Mouse (Mus musculus) liver, adult (tissue): ENCODE results near the gene Pcsk5.

Experiments
- GATA4 ChIP-seq: IDR thresholded peaks from 2 replicates; pipeline ENCODE4 v1.6.1; 2014; ENCODE audit warnings: mild to moderate bottlenecking, low read length; ENCODE audit not compliant: insufficient replicate concordance

Pcsk5 gene

DNA sequence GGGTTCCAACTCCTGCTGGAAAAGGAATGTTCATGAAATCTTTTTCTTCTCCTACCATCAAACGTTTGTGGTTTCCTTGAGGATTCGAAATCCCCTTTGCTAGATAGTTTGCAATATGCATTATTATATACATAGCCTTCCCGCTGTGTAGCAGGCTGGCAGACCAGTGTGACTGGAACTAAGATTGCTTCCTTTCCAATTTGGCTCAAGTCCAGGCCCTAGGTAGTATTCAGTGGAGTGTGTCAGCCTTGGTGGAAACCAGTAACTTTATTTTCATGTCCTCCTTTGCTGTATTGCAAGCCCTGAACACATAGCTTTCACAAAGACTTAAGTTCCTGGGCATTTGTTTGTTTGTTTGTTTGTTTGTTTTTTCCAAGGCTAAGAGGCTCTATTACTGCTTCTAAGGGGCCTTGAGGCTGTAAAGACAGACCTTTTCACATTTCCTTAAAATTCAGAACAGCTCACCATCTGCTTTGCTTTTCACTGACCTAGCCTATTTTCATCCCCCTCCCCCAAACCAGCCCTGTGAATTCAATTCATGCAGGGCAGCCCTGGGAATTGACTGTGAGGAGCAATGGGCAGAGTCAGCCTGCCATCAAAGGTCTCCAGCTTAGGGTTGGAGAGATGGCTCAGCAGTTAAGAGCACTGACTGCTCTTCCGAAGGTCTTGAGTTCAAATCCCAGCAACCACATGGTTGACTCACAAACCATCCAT, 397.8 kb downstream of the Pcsk5 start:
- no peak for TF ChIP-seq GATA4

GRCm38 (mm10) chr19:17436651-17437050, 400.8 kb downstream of the Pcsk5 start:
- no peak for TF ChIP-seq GATA4

DNA sequence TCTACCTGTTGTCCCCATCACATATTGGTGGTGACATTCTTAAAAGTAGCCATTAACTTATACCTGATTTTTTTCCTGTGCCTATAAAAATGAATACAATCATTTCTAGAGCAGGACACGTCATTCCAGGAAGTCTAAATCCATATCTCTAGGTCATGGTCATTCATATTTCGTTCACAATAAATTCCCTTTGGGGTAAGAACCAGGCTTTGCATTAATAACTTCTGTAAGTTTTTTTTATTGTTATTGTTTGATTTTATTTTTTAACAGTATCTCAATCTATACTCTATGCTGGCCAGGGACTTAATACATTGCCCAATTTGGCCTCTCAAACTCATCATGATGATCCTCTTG, 408.9 kb downstream of the Pcsk5 start:
- no peak for TF ChIP-seq GATA4

- TF ChIP-seq GATA4: no peak
These were observed 409.4 kb downstream of the Pcsk5 start for GRCm38 (mm10) chr19:17427824-17428560.

GRCm38 (mm10) chr19:17423306-17423705, 414.1 kb downstream of the Pcsk5 start:
- TF ChIP-seq GATA4: peak; percentile 84; the same call in 1 of the 2 replicates

GRCm38 (mm10) chr19:17417855-17418254, 419.6 kb downstream of the Pcsk5 start:
- TF ChIP-seq GATA4: no peak

- TF ChIP-seq GATA4: no peak
These were observed 424.4 kb downstream of the Pcsk5 start for GRCm38 (mm10) chr19:17412915-17413459.

DNA sequence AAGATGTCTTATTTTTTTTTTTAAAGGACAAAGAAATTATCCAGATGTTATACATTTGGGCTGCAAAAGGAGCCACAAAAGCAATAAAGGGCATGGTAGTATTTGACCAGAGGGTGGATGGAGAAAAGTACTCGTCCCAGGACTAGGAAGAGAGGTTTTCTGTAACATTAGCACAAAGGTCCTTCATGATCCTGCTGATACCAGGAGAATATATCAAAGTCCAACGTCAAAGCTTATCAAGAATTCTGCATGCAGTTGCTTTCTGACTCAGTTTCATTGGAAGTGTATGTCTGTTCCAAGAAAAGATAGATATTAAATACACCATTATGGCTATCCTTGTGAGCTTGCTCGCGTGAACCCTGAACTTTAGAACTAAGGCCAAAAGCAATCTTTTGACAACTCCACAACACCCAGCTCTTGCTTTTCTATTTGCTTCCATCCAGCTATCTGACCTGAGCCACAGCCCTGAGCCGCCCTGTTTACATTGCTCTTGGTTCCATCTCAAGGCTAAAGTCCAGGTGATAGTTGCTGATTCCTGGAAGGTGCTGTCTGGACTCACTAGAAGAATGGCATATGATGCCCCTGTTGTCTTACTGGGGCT, 426.9 kb downstream of the Pcsk5 start:
- peak; percentile 41; the same call in 1 of the 2 replicates for TF ChIP-seq GATA4

DNA sequence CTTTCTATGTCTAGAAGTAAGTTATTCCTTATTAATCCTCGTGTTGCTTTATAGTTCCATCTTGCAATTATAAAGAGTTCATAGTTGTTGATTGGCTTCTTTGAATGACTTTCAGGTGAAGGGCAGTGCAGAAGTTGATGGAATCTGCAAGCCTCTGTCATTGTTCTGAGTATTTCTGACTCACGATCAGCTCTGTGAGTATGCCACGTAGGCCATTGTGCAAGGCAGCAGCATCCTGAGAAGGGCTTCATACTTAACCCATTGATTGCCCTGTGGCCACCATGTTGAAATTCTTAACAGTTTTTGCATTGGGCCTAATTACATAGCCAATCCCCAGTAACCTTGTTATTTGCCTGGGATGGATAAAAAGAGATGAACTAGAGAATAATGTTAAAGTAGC, 428.1 kb downstream of the Pcsk5 start:
- no peak for TF ChIP-seq GATA4

DNA sequence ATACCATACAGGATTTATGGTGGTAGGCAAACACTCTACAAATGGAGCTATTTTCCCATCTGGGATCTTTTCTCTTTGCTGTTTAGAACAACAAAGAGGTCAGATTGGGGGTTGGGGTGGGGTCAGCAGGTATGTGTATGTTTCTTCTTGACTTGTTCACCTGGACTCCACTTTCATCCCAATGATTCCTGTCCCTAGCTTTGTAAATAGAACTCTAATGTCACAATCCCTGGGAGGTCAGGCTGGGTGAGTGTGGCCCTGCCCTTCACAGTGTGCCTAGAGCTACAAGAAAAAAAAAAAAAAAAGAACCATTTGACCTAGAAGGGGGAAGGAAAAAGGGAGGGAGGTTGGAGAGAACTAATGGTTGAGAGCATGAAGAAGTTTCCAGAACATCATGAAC, 428.8 kb downstream of the Pcsk5 start:
- no peak for TF ChIP-seq GATA4

DNA sequence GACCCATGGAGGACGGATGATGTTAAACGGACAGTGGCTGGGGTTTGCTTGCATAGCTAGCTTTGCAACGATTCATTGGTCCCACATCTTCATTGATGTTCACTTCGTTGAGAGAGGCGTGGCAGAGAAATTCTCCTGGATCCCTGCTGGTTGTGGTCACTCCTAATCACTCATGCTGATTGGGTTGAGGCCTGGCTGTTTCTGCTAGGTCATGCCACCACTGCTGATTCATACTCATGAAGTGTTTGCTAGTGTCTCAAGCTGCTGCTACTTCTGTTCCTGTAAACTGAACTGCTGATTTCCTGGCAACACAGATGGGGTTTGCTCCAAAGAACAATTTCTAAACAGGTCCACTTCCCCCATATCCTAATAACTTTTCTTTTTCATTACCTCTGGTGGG, 430.6 kb downstream of the Pcsk5 start:
- no peak for TF ChIP-seq GATA4

DNA sequence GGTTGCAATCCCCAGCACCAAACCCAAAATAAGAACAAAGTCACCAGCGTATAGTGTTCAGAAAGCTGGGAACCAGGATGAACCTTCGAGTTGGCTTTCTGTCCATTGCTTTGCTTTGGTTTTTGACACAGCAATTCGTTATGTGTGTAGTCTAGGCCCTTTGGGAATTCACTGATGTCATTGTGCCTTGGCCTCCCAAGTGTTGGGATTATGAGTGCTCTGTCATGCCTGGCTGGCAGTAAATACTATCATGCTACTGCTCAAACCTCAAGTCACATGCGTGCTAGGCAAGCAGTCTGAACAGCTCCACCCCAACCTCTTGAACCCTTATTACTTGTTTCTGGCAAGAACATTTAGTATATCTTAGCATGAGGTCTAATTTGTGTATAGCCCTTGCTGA, 434.3 kb downstream of the Pcsk5 start:
- no peak for TF ChIP-seq GATA4

DNA sequence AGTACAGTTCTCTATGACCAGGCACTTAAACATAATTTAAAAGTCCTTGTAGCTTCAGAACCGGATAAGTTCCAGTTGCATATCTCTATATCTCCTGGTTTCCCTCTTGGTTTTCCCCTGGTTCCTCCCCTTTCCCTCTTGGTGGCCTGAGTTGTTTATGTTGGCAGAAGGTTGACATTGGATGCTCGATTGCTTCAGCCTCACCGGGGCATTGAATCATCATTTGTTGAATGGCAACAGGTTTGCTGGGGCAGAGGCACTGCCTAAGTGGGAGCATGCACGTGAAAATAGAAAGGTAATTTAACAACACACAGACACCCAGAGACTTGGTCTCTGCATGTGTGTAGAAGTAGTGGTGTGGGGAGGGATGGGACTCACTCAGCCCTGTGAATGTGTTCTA, 436.9 kb downstream of the Pcsk5 start:
- TF ChIP-seq GATA4: no peak

DNA sequence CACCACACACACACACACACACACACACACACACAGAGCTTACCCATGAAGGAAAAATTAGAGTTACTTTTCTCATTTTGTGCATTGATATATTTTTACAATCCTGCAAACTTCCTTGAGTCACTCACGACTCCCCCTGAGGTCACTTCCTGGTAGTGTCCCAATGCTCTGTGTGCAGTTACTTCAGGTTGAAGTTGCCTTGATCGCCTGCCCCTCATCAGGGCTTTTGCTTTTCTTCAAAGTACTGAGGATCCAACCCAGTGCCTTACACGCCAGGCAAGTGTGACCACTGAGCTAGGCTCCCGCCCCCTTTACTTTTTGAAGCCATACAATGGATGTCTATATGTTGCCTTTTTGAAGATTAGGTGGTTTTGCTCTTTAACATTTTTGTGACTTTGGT, 437.5 kb downstream of the Pcsk5 start:
- no peak for TF ChIP-seq GATA4

DNA sequence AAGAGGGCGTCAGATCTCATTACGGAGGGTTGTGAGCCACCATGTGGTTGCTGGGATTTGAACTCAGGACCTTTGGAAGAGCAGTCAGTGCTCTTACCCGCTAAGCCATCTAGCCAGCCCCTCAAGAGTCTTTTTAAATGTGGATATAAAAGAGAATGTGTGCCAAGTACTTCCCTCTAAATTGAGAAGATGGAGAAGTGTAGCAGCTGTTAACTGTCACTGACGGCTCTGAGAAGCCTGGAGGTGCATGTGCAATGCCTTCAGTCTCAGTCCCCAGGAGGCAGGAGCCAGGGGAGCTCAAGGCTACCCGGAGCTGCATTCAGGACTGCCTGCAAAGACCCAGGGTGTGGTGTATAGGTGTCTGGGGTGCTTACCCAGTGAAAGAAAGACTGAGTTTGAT, 439.5 kb downstream of the Pcsk5 start:
- no peak for TF ChIP-seq GATA4

DNA sequence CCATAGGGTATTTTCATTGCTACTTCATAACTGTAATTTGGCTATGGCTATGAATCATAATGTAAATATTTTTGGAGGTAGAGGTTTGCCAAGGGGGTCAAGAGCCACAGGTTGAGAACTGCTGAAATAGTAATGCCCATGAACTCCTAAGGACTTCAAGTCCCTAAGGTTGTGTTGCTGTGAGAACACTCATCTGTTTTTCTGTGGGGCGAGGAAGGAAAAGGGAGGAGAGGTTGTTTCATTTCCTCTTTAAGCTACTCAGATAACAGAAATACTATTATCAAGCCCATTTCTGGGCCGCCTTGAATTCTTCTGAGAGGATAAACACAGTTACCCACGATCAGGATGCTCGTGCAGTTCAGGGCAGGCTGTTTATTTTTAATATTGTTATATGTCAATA, 440.6 kb downstream of the Pcsk5 start:
- TF ChIP-seq GATA4: peak; percentile 80
